Mouse (Mus musculus) cerebellum, postnatal 10 days (tissue): ENCODE data around the gene Slc11a2.

Experiments
- DNase-seq, 2 experiments: peaks; one replicate each; pipeline ENCODE4 v3.0.0; 2021; ENCODE audit warnings: mixed read lengths in 2 of 2

The Slc11a2 gene

DNA sequence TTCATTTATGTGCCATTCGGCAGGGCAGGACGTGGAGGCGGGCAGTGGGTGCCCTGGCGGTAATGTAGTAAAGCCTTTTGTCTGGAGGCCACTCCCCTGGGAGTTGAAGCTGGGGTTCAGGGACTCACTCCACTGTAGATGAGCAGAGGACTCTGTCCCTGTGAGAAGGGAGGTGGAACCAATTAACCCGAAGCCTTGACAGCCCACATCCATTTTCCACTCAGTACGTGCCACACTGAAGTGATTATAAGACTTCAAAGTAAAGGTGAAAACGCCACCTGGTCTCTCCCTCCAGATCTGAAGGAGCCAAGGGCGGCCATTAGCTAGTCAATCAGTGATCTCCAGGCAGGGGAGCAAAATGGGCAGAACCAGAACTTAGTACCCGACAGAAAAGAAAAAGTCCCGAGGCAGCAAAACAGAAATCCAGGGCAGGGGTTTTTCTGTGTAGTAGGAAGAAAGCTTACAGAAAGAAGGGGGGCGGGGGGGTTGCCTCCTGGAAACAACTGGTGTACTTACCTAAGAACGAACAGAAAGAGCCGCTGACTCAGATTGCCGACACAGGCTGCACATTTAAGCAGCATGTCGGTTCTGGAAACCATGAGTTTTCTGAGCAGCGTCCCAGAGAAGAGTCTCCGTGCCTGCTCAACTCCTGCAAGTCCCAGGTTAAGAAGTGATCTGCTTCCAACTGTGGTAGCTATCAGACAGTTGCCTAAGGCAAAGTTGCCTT is at the start of gene Slc11a2:
Slc11a2 (minus strand) TSS at position 677 of the 727 bp plus-strand sequence.
- peak in 1 of 2 experiments; percentile 21 for DNase-seq

DNA sequence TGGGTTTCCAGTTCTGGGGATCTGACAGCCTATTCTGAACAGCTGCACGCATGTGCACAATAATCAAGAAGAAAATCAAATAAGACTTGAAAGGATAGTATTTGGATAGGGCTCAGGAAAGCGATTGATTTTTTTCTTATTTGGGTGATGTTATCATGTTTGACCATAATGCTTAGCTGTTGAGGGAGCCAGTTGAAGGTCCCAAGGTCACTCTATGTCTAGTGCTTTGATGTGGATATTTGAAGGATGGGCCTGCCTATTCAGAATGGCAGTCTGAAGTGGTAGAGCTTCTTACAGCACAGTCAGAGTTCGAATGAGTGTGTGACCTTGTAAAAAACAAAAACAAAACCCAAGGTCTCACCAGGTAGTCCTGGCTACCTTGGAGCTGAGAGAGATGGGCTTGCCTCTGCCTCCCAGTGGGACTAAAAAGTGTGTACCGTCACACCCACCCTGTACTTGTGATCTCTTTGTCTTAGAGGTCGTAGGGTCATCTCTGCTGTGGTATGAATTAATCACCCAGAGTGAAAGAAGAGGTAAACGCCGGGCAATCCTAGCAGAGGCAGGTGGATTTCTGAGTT is 49.1 kb upstream of the Slc11a2 start:
- DNase-seq = no peak

DNA sequence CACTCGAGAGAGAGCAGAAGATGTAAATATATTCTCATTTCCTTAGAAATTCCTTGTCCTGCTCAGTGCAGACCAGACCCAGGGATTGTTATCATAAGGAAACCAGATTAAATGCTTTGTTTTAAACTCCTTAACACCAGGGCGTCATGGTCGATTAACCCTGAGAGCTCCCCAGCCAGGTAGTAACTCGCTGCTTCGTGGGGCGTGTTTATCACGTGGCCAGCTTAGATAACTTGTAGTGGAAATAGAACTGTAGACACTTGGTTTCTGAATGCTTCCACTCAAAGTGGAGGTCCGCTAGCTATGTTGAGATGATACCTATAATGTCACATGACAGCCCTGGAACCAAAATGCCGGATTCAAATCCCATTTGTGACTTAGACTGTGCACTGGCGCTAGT is 45.2 kb upstream of the Slc11a2 start:
- no peak for DNase-seq

DNA sequence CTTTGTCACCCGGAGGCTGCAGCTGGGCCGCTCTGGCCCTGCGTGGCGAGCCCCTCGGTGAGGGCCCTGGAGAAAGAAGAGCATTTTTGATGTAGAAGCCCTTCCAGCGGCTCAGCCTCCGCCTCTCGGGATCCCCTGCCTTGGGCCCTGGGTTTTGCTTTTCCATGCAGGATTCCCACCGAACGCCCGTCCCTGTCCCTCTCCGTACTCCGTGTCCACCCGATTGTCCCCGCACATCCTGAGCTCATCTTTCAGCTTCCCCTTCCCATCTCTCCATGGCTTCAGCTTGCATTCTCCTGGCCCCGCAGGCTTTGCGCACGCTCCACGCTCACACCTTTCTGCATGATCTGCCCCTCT is 44.3 kb upstream of the Slc11a2 start:
- no peak for DNase-seq

DNA sequence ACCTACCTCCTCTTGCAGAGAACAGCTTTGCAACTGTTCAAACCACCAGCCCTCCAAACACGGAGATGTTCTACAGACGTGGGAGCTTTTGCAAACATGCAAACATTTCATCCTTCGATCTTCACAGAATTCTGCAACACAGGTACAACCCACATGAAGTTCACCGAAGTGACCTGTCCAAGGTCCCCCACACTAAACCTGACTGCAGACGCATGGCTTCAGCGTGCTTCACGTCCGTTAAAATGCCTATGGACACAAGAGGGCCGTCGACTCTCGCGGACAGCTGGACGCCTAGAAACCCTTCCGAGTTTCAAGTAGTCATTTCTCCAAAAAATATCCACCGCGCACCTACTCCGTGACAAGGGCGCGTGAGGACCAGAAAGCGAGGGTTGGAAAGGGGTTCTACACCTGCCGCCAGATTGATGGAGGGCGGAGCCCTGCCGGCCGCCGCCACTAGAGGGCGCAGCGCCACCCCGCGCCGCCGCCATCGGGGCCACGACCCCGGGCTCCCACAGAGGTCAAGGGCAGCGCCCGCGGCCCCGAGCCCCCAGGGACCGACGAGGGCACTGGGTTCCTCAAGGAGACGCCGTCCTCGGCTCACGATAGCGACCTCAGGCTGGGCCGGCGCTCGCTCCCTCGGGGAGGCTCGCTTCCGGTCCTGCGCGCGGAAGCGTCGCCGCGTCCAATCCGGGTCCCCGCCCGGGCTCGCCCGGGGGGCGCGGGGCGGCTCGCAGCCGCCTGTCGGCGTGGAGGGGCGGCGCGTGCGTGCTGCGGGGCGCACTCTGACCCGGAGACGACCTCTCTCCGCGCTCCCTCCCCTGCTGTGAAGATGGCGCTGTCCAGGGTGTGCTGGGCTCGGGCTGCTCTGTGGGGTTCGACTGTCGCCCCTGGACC is 43.7 kb upstream of the Slc11a2 start, which contains the start of gene Letmd1:
Letmd1 (plus strand) TSS at position 729 of the 894 bp plus-strand sequence.
- DNase-seq = peak; percentile 96 to 97

DNA sequence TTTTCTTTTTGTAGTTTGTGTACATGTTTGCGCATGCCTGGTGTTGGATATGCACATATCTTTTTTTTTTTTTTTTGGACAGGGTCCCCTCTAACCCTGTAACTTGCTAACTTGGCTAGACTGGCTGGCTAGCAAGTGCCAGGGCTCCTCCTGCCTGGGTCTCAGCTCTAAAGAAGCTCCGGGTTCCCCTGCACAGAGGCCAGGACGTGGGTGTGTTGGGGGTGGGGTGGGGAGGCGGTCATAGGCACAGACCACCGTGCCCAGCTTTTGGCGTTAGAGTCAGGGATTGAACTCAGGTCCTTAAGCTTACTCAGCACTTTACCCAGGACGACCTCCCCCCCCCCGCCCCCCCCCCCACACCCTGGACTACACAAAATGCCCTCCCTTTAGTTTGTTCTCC is 42.9 kb upstream of the Slc11a2 start:
- no peak for DNase-seq

DNA sequence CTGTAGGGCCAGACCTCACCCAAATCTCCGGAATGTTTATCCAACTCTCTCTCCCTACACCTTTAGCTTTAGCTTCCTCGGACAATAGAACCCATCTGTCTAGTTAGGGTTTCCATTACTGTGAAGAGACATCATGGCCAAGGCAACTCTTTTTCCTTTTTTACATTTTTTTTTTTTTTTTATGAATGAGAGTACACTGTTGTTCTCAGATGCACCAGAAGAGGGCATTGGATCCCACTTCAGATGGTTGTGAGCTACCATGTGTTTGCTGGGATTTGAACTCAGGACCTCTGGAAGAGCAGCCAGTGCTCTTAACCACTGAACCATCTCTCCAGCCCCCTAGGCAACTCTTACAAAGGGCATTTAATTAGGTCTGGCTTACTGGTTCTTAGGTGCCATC is 40.6 kb upstream of the Slc11a2 start:
- no peak for DNase-seq

DNA sequence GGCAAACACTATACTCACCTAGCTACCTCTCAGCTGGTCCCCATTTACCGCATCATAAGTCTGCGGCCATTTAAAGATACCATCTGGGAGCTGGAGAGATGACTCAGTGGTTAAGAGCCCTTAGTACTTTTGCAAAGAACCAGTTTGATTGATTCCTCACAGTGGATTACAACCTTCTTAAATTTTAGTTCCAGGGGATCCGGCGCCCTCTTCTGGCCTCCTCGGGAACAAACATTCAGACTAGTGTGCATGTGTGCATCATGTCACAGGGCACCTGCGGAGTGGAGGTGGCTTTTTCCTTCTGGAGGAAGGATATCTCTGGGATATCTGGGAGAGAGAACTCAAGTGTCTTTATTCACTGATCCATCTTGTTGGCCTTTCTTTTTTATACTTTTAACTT is 38.8 kb upstream of the Slc11a2 start:
- peak; percentile 86 to 87 for DNase-seq

DNA sequence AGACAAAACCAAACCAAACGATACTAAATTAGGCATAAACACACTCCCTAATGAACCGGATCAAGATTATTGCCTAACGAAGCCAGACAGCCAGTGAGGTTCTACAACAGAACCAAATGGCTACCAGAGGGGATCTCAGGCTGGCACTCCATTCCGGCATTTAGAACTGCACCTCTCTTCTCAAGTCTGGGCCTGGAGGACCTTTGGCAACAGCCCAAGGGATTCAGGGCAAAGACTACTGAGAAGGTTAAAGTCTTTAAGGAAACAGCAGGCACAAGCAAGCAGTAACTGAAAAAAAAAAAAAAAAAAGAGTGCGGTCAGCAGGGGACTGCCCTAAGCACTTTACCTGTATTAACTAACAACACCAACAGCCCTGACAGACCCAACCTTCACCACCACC is 37.2 kb upstream of the Slc11a2 start:
- DNase-seq = no peak

DNA sequence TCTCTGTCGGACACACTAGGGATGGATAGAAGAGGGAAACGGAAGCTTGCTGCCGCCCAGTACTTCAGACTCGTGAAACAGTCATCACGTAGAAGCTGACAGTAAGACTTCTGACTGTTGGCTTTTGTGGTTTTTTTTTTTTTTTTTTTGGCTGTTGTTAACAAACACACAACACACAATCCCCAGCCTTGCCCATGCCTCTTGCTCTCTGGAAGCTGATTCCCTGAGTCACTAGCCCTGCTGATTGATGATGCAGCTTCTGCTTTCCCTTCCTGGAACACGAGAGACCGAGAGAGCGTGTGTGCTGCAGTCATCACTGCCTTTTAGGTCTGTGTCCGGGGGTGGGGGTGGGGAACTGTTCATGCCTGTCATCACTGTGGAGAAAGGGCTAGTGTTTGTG is 36.8 kb upstream of the Slc11a2 start:
- no peak for DNase-seq

DNA sequence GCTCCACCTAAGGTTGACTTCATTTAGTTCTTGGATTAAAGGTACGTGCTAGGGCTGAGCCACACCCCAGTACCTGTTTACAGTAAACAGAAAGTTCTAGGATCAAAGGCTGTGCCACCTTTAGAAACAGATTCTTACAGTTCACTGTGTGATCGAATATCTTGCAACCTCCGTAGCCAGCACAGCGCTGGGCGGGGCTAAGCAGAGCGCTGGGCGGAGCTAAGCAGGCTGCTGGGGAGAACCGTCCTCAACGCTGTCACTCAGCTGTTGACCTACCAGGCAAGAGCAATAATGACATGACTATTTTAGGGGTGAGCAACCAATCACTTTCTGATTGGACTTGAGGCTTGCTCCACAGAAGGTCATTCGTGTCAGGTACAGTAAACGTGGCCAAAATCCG is 36.1 kb upstream of the Slc11a2 start:
- DNase-seq = no peak

DNA sequence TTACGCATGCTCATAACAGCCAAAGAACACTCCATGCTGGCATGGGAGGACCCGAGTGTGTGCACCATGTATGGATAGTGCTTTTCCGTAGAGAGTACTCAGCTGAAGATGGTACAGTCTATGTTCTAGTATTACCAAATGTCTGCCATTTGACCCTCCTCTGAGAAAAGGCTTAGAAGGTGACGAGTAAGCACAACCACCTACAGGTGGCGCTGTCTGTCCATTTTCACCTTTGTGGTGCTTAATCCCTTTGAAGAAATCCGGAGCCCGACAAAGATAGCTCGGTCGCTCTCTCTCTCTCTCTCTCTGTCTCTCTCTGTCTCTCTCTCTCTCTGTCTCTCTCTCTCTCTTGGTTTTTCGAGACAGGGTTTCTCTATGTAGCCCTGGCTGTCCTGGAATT is 33.2 kb upstream of the Slc11a2 start:
- peak; percentile 81 to 87 for DNase-seq

DNA sequence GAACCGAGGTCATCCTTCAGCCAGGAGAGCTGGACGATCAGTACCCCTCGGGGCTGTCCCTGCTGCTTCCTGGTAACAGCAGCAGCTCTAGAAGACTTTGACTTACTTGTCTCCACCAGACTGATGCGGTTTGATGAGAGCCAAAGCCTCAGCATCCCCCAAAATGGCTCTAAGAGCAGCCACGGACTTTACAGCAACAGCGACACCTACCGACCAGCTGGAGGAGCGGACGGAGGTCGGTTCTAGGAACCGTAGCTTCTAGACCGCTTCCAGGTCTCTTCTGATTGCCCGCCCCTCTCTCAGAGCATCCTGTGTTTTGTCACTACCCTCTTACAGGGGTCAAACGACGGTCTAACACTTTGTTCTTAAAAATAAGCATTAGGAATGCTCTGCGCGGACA is 32.5 kb upstream of the Slc11a2 start:
- peak; percentile 88 to 91 for DNase-seq

DNA sequence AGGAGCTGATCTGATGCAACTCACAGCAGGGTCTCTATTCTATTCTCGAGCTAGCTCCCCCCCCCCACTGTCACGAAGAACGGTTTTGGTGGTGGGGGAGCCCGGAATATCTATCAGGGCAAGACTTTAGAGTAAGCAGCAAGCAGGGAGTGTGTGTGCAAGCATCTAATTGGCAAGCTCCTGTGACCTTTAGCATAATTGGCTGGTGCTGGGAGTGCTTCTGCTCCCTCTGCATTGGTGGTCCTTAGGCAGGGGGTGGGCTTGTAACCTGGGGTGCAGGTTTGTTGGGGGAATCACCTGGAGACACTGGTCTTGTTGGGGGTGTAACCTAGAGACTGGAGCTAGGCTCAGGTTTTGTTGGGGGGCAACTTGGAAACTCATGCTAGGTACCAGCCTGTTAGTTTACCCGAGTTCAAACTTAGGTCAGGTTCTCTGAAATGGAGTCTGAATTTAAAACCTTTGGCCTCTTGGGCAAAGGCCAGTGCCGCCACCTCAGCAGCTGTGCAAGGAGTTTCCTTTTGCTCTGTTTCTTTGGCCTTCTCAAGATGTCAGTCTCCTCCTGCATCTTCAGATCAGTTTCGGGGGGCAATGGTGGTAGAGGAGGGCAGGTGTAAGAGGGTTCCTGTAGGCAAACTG is 31.6 kb upstream of the Slc11a2 start:
- no peak for DNase-seq

DNA sequence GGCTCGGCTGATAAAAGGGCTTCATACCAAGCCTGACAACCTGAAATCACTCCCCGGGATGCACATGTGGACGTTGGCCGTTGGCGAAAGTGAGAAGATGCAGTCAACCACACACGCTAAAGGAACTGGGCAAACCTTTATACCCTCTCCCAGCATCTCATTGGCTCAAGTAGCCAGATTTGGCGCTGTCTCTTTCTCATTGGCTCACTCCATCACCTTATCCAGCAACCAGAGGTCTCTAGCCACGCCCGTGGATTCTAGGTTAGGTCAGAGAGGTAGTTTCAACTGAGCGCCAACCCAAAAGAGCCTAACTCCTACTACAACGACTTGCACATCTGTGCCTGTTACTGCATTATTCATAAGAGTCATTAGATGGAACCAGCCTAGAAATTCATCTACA is 27.6 kb upstream of the Slc11a2 start:
- DNase-seq = no peak

DNA sequence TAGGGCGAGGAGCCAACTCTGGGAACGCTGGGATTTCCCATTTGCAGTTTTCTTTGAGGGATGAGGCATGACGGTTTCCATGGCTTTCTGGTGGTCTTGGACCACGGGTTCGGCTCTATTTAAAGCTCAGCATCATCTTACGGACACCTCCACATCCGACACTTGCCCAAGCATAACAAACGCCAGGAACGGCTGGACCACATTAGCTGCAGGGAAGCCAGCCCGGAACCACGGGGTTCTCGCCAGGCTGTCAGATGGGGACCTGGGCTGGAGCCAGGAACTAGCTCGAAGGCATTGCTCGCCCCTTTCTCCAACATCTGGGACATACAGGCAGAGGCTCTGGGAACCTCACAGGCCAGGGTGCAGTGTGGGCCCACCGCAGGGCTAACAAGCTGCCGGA is 26.4 kb upstream of the Slc11a2 start:
- DNase-seq = peak; percentile 83 to 89

DNA sequence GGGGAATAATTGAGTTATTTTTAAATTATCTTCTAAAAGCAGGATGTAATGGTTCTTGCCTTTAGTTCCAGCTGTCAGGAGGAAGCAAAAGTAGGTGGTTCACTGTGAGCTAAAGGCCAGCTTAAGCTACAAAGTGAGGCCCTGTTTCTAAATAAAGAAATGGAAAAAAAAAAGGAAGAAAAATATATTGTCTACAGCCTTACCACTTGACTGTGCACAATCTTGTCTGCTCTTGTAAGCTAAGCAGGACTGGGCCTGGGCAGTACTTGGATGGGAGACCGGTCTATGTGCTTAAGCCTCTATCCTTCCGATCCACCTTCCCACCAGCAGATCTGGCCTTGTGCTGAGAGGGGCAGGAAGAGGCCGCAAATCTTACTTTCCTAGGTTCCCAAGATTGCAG is 24.6 kb upstream of the Slc11a2 start:
- no peak for DNase-seq

DNA sequence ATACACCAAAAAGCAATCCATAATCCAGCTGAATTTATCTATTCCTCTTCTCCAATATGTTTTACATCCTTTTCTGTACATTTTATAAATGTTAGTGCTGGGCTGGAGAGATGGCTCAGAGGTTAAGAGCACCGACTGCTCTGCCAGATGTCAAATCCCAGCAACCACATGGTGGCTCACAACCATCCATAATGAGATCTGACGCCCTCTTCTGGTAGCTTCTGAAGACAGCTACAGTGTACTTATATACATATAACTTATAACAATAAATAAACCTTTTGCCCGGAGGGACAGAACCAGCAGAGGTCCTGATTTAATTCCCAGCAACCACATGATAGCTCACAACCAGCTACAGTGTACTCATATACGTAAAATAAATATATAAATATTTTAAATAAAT is 23.7 kb upstream of the Slc11a2 start:
- DNase-seq = no peak

DNA sequence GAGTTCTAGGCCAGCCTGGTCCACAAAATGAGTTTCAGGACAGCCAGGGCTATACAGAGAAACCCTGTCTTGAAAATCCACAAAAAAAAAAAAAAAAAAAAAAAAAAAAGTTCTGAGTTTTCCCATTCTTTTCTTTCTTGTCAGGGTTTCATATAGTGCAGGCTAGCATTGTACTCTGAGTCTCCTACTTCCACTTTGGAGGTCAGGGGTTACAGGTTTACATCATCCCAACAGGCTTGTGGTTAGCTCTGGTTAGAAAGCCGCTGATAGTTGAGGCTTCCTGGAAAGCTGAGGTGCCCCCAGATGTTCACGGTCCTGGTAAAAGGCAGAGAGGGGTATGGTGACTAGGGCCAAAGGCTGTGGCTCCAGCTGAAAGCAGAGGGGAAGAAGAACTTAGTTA is 22.0 kb upstream of the Slc11a2 start:
- no peak for DNase-seq

DNA sequence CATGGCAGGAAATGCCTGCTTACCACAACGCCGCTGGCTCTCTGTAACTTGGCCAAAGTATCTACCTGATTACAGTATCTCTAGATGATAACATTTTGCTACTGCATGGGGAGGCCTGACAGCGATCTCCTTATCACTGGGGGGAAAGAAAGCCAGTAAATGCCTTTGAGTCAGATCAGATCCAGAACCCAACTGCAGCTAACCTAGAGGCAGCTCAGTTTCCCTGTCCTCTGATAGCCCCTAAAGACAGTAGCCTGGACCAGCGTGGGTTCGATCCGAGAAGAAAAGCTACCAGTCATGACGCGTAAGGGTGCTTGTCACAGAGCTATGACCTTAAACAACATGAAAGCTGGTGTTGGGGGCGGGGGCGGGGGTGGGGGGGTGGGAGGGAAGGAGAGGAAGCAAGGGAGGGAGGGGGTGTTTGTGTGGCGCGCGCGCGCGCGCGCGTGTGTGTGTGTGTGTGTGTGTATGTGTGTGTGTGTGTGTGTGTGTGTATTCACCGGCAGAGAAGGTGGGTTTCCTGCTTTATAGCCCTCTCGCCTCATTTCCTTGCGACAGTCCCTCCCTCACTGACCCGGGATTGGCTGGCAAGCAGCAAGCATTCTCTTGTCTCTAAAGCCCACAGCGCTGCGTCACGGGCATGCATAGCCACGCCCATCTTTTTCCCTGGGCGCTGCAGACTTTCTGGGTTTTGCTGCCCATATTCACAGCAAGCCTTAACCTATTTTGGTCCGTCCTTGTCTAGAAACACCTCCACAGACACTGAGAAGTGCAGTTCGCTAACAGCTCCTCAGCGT is 18.5 kb upstream of the Slc11a2 start:
- peak; percentile 89 to 93 for DNase-seq

DNA sequence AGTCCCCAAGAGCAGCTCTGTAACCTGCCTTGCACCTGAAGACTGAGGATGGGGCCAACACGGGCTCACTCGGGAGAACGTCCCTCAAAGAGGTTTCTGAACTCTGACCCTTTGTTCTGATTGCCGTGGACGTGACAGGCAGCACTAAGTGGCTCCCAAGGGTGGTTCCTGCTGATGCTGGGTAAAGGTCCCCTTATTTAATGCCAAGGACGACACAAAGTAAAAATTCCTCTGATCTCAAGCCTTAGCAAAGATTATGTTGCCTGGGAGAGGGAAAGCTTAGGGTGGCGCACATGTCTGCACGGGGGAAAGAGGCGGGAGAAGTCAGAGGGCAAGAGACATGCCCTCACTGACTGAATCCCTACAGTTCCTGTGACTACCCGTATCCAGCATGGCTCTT is 11.6 kb upstream of the Slc11a2 start:
- DNase-seq = no peak

DNA sequence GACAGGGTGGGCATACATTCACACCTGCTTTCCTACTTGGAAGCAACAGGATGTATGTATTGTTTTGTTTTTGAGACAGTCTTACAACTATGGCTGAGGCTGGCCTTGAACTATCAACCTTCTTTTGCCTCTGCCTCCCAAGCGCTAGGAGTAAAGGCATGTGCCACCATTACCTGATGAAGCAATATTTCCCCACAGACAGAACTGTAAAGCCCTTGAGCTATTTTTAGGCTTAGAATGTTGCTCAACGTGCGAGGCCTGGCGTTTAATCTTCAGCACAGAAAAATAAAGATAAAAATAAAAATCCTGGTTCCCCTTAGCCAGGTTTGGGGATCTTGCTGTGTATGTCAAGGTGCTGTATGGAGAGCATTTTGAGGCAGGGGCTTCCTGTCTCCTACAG is 11.2 kb upstream of the Slc11a2 start:
- DNase-seq = no peak

DNA sequence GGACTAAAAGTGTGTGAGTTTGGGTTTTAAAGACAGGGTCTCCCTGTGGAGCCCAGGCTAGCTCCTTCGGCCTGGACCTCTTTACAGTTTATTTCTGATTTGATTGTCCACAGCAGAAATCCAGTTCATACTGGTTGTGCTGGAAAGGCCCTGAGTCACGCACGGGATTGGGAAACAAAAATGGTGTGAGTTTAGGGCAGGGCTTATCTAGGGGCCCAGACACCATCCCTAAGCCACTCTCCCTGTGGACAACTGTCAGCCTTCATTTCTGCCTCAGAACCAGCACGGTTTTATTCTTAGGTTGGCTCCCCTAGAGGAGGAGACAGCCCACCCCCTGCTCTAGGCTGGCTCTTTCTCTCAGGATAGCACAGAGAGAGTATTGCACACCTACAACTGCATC is 8.4 kb upstream of the Slc11a2 start:
- DNase-seq = no peak
